Mouse (Mus musculus) frontal cortex, postnatal 10 days (tissue): ENCODE measurements around the gene Ak1.

Experiments
- DNase-seq, 2 experiments: peaks; one replicate each; pipeline ENCODE4 v3.0.0; 2022; ENCODE audit warnings: low spot score in 2 of 2, mixed read lengths in 1 of 2

The Ak1 gene

GRCm38 (mm10) chr2:32627266-32628043 lies 5.9 kb downstream of the Ak1 start:
- no peak for DNase-seq

GRCm38 (mm10) chr2:32628044-32628550 lies 6.5 kb downstream of the Ak1 start:
- no peak for DNase-seq

DNA sequence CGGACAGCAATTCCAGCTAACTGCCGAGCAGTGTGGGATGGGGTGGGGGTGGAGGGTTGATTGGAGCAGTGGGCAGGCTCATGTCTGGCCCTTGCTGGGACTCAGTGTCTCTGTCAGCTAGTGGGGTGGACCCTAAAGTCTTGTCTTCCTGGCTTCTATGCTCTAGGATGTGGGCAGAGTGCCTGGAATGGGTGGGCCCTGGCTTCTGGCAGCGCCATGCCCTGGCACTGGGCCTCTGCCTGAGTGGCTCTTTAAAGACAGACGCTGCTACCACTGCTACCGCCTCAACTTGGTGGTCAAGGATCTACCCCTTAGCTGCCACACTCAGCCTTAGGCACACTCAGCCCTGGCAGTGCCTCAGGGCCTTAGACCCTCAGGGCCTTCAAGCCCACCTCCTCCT lies 7.2 kb downstream of the Ak1 start:
- peak; percentile 68 to 73 for DNase-seq

- DNase-seq = peak; percentile 61 to 63
These were observed 7.9 kb downstream of the Ak1 start for GRCm38 (mm10) chr2:32629276-32629976.

GRCm38 (mm10) chr2:32630036-32630435 lies 8.5 kb downstream of the Ak1 start:
- DNase-seq = no peak

GRCm38 (mm10) chr2:32631046-32631445 lies 9.5 kb downstream of the Ak1 start:
- DNase-seq = no peak

GRCm38 (mm10) chr2:32631737-32632394 lies 10.3 kb downstream of the Ak1 start:
- DNase-seq = peak in 1 of 2 experiments; percentile 70

DNA sequence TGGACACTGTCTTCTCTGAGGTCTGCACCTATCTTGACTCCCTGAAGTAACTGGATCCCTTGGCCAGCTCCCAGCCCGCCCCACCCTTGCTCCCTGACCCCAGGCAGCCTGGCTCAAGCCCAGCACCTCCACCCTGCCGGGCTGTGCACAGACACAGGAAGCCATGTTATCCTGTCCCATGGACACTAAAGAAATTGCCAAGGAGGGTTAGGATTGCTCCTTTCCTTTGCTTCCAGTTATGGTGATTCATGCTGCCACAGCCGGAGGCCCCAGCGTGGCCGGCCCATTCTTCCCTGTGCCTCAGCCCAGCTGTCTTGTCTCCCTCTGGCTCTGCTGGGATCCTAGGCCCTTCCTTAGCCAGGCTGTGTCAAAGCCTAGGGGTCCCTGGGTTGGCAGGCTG lies 12.1 kb downstream of the Ak1 start:
- no peak for DNase-seq

- no peak for DNase-seq
These were observed 12.9 kb downstream of the Ak1 start for GRCm38 (mm10) chr2:32634277-32635105.

DNA sequence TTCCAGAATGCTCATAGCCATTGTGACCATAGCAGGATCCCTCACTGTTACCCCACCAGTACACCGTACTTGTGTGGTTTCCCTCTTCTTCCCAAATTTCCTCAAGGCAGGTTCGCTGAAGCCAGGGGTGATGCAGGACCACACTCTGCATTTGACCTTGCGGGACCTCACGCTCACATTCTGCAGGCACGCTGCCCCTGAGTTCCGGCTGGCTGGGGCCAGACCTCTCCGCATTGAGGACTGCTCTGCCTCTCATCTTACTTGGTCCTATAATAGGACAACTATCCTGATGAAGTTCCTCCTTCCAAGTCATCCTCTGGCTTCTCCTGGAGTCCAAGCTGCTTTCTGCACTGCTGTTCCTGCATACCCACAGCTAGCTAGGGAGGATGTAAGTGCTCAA lies 15.1 kb downstream of the Ak1 start:
- no peak for DNase-seq

DNA sequence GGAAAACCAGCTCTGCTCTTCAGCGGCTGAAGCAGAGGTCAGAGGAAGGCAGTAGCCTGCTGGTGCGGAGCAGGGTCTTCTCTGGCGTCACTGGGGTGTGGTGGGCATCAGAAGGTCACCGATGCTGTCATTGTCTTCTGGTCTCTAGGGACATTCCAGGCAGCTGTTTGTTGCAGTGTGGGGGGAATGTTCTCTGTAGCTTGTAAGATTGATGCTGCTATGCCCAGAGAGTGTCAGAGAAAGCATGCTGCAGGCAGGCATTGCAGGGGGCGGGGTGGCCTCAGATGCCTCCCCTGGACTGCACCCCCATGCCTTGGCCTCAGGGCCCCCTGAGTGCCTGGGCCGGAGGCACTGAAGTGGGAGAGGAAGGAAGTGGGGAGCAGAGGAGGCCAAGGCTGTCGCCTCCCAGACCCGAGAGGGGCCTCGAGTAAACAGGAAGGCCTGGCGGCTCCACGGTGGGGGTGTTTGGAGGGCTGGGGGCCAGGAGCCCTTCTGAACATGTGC lies 16.3 kb downstream of the Ak1 start:
- peak; percentile 46 to 58 for DNase-seq

- no peak for DNase-seq
These were observed 18.1 kb downstream of the Ak1 start for GRCm38 (mm10) chr2:32639632-32640031.

DNA sequence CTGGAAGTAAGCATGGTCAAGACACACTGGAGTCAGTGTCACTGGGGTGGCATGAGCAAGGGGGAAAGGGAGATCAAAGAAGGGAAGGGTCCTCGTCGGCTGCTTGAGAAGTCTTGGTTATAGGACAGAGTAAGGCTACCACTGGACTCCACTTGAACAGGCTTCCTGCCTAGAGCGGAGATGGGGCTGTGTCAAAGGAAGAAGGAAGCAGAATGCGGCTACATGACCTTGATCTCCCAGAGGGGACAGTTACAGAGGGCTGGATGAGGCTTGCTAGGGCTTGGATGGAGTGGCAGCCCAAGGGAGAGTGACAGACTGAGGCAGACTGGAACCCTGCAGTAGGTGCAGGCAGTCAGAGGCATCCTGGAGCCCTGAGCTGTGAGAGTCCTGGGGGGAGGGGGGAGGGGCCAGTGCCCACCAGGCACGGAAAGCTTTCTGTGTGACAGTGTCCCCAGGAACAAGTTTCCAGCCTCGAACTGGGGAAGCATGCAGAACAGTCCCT lies 19.0 kb downstream of the Ak1 start:
- no peak for DNase-seq

DNA sequence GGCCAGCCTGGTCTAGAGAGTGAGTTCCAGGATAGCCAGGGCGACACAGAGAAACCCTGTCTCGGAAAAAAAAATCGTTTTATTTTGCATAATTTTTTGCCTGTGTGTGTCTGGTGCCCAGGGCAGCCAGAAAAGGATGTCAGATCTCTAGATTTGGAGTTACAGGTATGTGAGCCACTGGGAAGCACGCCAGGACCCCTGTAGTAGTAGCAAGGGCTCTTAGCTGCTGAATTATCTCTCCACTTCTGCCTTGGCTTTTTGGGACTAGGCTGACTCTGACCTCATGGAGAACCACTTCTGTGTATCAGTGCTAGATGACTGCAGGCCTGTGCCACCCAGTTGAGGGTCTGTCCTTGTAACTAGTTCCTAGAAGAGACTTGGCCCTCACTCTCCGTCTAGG lies 20.3 kb downstream of the Ak1 start:
- no peak for DNase-seq

- DNase-seq = no peak
These were observed 21.3 kb downstream of the Ak1 start for GRCm38 (mm10) chr2:32642813-32643212.

GRCm38 (mm10) chr2:32644083-32644482 lies 22.5 kb downstream of the Ak1 start:
- DNase-seq = no peak

DNA sequence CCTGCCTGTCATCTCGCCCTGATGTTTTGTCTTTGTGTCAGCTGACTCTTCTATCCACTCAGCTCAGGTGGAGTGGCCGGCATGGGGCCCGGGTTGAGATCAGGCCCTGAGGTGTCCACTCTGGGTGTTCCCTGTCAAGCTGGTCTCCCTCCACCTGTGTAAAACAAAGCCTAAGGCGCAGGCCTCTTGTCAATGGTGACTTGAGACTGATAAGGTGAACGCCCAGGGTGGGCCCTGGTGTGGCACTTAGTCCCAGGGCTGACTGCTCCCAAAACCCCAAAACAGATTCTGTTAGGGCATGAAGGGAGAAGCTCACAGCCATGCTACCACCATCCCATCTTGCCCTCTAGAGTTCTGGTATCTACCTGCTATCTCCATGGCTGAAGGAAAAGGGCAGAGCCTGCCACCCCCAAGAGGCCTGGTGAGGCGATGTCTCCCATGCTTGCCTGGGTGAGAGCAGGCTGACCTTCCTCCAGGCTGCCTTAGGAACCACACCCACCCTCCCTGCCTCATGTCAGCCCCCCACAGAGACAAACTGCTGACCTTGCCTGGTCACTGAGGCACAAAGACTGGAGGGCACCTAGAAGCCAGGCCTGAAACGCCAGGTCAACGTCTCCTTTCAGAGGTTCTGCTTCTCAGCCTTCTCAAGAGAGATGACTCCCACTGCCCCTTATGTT lies 23.4 kb downstream of the Ak1 start:
- no peak for DNase-seq

DNA sequence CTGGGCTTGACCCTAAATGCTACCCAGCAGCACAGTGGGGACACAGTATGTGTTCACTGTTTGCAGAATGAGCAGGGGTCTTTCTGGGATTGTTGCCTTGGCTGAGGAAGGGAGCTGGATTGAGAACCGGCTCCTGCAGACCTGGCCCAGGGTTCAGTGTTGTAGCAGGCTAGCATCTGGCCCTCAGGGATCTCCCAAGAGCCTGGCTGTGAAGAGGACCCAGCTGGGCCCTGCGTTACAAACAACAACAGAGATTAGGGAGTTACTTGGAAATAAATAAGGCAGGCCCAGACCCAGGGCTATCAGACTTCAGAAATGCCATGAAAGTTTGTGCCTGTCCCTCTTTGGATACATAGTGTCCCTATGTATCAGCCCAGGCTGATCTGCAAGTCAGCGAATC lies 24.1 kb downstream of the Ak1 start:
- DNase-seq = no peak

GRCm38 (mm10) chr2:32646379-32647056 lies 25.0 kb downstream of the Ak1 start, which contains the start of gene Eng:
Gene Eng (plus strand): TSS chr2:32646595.
- peak in 1 of 2 experiments; percentile 36 for DNase-seq

GRCm38 (mm10) chr2:32647366-32647765 lies 25.8 kb downstream of the Ak1 start:
- DNase-seq = no peak
